Mouse (Mus musculus): ENCODE data around the gene Sema4c. TPM values are rescaled to one million over a fixed set of nuclear protein-coding genes. Genes with fewer than 3 reads are reported as not detected.
"Not testable (repeated sequence)": the region's sequence is repeated elsewhere in the genome, so short reads cannot be mapped to it uniquely, and the experiment has no call there.

Gene Sema4c
- polyA plus RNA-seq, 1 experiment from 2014 or later, result 2.0 TPM

DNA sequence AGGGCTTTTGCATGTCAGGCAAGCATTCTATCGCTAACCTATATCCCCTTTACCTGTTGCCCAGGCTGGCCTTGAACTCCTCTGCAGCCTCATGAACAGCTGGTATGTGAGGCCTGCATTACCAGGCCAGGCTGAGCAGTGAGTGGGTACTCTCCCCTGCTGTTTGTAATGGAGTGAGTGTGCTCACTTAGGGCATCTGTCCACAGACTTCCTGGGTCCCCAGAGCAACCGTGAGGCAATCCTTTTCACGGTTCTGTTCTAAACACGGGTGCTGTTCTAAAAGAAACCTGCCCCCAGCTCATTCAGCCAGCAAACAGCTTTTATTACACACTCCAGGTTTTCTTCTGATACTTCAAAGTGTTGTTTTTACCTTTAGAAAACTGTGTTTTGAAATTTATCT lies 19.4 kb downstream of the Sema4c start:
- Histone ChIP-seq H3K27ac (ENCODE audit: low read length) (peak overlapping the region; percentile 10; the same call in 1 of the 2 replicates), H3K36me3 (ENCODE audit: control insufficient read depth, insufficient read depth) (peaks cover 9% of the 10 kb centered on the region; the same call in 1 of the 2 replicates), H3K4me2 (ENCODE audit: low read depth, low read length) (no peak overlapping the region), H3K9me3 (replicated peaks; ENCODE audit: control insufficient read depth, low read length) (no peaks in the 10 kb centered on the region), H3K4me3 (ENCODE audit: low read depth, low read length) (no peak overlapping the region), H3K4me1 (ENCODE audit: control insufficient read depth, low read depth, low read length) (no peaks in the 10 kb centered on the region; the same call in 1 of the 2 replicates), H3K9ac (ENCODE audit: low read depth, low read length) (no peak overlapping the region), H3K27me3 (ENCODE audit: control insufficient read depth, insufficient read depth, low read depth, low read length) (no peaks in the 10 kb centered on the region)
- ATAC-seq (ENCODE audit: low read depth), result no peak
- 66% methylated on average over 4 of the region's 4 CpGs for WGBS (ENCODE audit: insufficient replicate concordance)

DNA sequence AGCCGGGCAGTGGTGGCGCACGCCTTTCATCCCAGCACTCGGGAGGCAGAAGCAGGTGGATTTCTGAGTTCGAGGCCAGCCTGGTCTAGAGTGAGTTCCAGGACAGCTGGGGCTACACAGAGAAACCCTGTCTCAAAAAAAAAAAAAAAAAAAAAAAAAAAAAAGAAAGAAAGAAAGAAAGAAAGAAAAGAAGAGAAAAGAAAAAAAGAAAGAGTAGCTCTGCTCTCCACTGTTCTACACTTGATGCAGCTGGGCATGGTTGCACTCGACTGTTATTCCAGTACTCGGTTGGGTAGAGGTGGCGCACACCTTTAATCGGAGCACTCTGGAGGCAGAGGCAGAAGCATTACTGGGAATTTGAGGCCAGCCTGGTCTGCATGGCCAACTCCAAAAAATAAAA lies 21.4 kb downstream of the Sema4c start, which contains the start of gene Ankrd23:
Gene Ankrd23, minus strand, starts transcription at position 101 of the 400 bp plus-strand sequence.
- H3K4me1 ChIP-seq (ENCODE audit: control insufficient read depth, low read depth, low read length); H3K27me3 ChIP-seq (ENCODE audit: control insufficient read depth, insufficient read depth, low read depth, low read length); H3K36me3 ChIP-seq (ENCODE audit: control insufficient read depth, insufficient read depth); H3K27ac ChIP-seq (ENCODE audit: low read length); H3K4me2 ChIP-seq (ENCODE audit: low read depth, low read length); ATAC-seq (ENCODE audit: low read depth); H3K9me3 ChIP-seq (replicated peaks; ENCODE audit: control insufficient read depth, low read length); H3K9ac ChIP-seq (ENCODE audit: low read depth, low read length); H3K4me3 ChIP-seq (ENCODE audit: low read depth, low read length): not testable (repeated sequence)
- WGBS (ENCODE audit: insufficient replicate concordance), result 78% methylated on average over 9 of the region's 9 CpGs

DNA sequence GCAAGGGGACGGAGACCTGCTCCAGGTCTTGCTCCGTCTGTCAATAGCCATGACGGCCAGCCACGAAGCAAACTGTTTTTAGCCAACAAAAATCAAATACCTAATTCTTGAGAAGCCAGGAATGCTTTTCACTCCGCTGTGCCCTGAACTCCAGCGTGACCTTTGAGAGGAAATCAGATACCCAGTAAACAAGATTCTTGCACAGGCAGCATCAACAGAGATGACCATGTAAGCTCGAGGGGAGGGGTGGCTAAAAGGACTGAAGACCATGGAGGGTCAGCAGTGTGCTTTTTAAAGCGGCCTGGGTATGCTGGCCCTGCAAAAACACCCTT lies 21.8 kb downstream of the Sema4c start:
- no peak overlapping the region for H3K27ac ChIP-seq (ENCODE audit: low read length)
- no peaks in the 10 kb centered on the region for H3K27me3 ChIP-seq (ENCODE audit: control insufficient read depth, insufficient read depth, low read depth, low read length)
- no peaks in the 10 kb centered on the region for H3K9me3 ChIP-seq (replicated peaks; ENCODE audit: control insufficient read depth, low read length)
- no peaks in the 10 kb centered on the region; the same call in 1 of the 2 replicates for H3K4me1 ChIP-seq (ENCODE audit: control insufficient read depth, low read depth, low read length)
- no peak overlapping the region for H3K4me3 ChIP-seq (ENCODE audit: low read depth, low read length)
- 69% methylated on average over 8 of the region's 8 CpGs for WGBS (ENCODE audit: insufficient replicate concordance)
- no peak overlapping the region for H3K4me2 ChIP-seq (ENCODE audit: low read depth, low read length)
- no peak overlapping the region for H3K9ac ChIP-seq (ENCODE audit: low read depth, low read length)
- 0 out of 2 replicates have a peak, but pooled peaks cover 1% of the 10 kb centered on the region for H3K36me3 ChIP-seq (ENCODE audit: control insufficient read depth, insufficient read depth)
- ATAC-seq (ENCODE audit: low read depth), result no peak

DNA sequence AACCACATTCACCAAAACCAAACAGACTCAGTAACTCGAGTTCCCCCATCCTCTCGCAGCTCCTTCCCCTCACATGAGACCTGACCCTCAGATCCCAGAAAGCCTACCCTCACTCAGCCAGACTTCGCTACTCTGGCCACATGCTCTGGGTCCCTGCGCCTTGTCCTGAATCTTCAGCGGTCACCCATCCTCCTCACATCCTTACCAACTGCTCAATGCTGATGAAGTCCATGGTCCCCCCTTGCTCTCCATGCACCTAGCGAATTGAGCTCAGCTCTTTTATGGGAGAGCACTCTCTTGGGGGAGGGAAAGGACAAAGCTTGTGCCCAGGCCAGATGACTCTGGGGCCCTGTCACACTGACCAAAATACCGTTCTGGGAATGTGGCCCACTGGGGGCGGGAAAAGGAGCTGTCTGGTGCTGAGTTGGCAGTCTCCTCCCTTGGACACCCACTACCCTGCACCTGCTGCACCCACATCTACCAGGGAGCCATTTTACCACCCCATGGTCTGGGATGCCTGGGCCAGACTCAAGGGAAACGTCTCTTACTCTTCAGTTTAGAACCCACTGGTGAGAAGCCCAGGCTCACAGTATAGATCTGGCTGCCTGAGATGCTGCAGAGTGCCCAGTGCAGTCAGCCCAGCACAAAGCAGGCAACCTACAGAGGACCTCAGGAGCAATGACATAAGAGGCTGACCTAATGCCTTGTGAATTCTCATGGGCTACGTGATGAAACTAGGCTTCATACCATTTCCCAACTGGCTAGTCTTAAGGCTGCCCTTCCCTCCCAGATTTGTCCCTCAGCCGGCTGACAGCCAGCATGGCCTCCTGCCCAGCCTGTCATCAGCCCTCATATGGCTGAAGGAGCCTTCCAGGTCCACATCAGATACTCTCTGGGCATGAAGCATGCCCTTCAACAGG lies 22.4 kb downstream of the Sema4c start:
- H3K27me3 ChIP-seq (ENCODE audit: control insufficient read depth, insufficient read depth, low read depth, low read length), result no peaks in the 10 kb centered on the region
- H3K4me3 ChIP-seq (ENCODE audit: low read depth, low read length), result no peak overlapping the region
- ATAC-seq (ENCODE audit: low read depth), result no peak
- H3K9me3 ChIP-seq (replicated peaks; ENCODE audit: control insufficient read depth, low read length), result no peaks in the 10 kb centered on the region
- H3K4me1 ChIP-seq (ENCODE audit: control insufficient read depth, low read depth, low read length), result no peaks in the 10 kb centered on the region; the same call in 1 of the 2 replicates
- H3K9ac ChIP-seq (ENCODE audit: low read depth, low read length), result no peak overlapping the region
- 76% methylated on average over 11 of the region's 11 CpGs for WGBS (ENCODE audit: insufficient replicate concordance)
- no peak overlapping the region for H3K27ac ChIP-seq (ENCODE audit: low read length)
- H3K4me2 ChIP-seq (ENCODE audit: low read depth, low read length), result no peak overlapping the region
- no peaks in the 10 kb centered on the region for H3K36me3 ChIP-seq (ENCODE audit: control insufficient read depth, insufficient read depth)

DNA sequence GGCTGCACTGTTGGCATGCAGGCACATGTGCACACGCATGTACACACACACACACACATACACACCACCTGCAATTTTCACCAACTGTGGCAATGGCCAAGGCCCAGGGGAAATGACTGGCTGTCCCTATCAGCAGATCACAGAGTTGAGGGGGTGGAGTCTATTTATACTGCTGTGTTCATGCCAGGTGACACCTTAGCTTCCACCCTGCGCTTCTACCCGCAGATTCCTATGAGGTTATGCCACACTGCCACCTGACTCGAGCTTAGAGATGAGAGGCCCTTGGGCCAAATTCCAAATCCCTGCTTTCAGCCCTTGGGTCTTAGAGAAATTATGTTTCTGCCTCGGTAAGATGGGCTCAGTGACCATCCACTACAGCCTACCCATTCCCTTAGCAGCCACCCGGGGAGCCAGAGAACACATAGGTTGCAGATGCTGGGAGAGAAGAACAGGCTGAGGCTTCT lies 23.5 kb downstream of the Sema4c start:
- H3K9me3 ChIP-seq (replicated peaks; ENCODE audit: control insufficient read depth, low read length), result no peaks in the 10 kb centered on the region
- H3K4me3 ChIP-seq (ENCODE audit: low read depth, low read length), result no peak overlapping the region
- WGBS (ENCODE audit: insufficient replicate concordance), result 53% methylated on average over 6 of the region's 6 CpGs
- H3K36me3 ChIP-seq (ENCODE audit: control insufficient read depth, insufficient read depth), result no peaks in the 10 kb centered on the region
- H3K27me3 ChIP-seq (ENCODE audit: control insufficient read depth, insufficient read depth, low read depth, low read length), result no peaks in the 10 kb centered on the region
- no peak for ATAC-seq (ENCODE audit: low read depth)
- H3K9ac ChIP-seq (ENCODE audit: low read depth, low read length), result no peak overlapping the region
- H3K27ac ChIP-seq (ENCODE audit: low read length), result no peak overlapping the region
- no peaks in the 10 kb centered on the region; the same call in 1 of the 2 replicates for H3K4me1 ChIP-seq (ENCODE audit: control insufficient read depth, low read depth, low read length)
- H3K4me2 ChIP-seq (ENCODE audit: low read depth, low read length), result no peak overlapping the region

DNA sequence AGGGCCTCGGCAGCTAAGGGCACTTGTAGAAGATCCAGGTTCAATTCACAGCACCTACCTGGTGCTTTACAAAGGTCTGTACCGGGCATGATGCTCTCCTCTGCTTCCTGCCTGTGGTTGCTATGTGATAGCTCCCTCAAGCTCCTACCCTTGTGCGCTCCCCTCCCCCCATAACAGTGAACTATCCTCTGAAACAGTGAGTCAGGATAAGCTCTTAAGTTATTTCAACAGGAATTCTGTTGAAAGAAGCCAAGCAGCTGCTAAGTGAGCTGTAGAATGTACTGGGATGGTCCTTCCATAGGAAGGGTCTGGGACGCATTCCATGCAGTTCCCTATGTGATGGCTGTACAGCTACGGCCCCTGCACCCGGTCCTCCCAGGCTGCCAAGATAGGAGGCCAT lies 24.6 kb downstream of the Sema4c start:
- no peak for ATAC-seq (ENCODE audit: low read depth)

DNA sequence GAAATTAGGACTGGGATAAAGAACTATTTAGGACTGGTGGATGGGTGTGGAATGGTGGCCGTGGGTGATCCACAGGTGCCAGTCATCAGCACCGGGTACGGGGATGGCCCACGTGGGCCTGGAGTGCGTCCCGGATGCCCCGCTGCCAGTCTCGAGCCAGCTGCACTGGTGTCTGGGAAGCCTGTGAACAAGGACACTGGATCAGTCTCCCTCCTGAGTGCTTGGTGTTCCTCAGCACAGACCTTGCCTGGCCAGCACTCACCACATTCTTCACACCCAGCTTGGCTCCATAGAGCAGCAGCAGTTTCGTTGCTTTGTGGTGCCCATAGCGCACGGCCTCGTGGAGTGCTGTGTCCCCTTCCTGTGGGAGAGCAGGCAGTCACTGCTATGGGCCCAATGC lies 26.7 kb downstream of the Sema4c start:
- no peaks in the 10 kb centered on the region for H3K9me3 ChIP-seq (replicated peaks; ENCODE audit: control insufficient read depth, low read length)
- H3K36me3 ChIP-seq (ENCODE audit: control insufficient read depth, insufficient read depth), result no peaks in the 10 kb centered on the region
- no peak for ATAC-seq (ENCODE audit: low read depth)
- 91% methylated on average over 12 of the region's 12 CpGs for WGBS (ENCODE audit: insufficient replicate concordance)
- no peak overlapping the region for H3K4me2 ChIP-seq (ENCODE audit: low read depth, low read length)
- H3K4me3 ChIP-seq (ENCODE audit: low read depth, low read length), result no peak overlapping the region
- H3K27ac ChIP-seq (ENCODE audit: low read length), result no peak overlapping the region
- H3K4me1 ChIP-seq (ENCODE audit: control insufficient read depth, low read depth, low read length), result peaks cover 2% of the 10 kb centered on the region
- H3K27me3 ChIP-seq (ENCODE audit: control insufficient read depth, insufficient read depth, low read depth, low read length), result no peaks in the 10 kb centered on the region
- no peak overlapping the region for H3K9ac ChIP-seq (ENCODE audit: low read depth, low read length)

More for the DNA sequence above, 24.6 kb downstream of the Sema4c start:
- H3K9ac ChIP-seq (ENCODE audit: low read depth, low read length), result no peak overlapping the region
- WGBS (ENCODE audit: insufficient replicate concordance), result 77% methylated on average over 6 of the region's 6 CpGs
- H3K4me2 ChIP-seq (ENCODE audit: low read depth, low read length), result no peak overlapping the region
- no peaks in the 10 kb centered on the region; the same call in none of the 2 replicates for H3K4me1 ChIP-seq (ENCODE audit: control insufficient read depth, low read depth, low read length)
- no peak overlapping the region for H3K4me3 ChIP-seq (ENCODE audit: low read depth, low read length)
- no peak overlapping the region for H3K27ac ChIP-seq (ENCODE audit: low read length)
- no peaks in the 10 kb centered on the region for H3K27me3 ChIP-seq (ENCODE audit: control insufficient read depth, insufficient read depth, low read depth, low read length)
- H3K9me3 ChIP-seq (replicated peaks; ENCODE audit: control insufficient read depth, low read length), result no peaks in the 10 kb centered on the region
- no peaks in the 10 kb centered on the region for H3K36me3 ChIP-seq (ENCODE audit: control insufficient read depth, insufficient read depth)

DNA sequence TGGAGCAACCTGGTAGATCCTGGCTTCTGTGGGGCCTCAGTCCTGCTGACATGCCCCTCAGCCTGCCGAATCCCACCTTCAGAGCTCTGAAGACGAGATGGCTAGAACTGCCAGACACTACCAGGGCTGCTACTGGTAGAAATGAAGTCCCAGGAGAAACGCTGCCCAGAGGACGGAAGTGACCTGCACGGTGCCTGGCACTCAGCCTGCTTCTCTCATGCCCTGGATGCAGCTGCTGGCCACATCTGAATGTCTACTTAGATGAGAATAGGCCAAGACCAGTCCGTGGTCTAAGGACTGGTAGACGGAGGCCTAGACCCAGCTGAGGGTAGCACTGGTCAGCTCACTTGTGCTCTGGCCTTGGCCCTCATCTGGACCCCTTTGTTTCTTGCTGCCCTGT lies 27.2 kb downstream of the Sema4c start:
- 79% methylated on average over 7 of the region's 7 CpGs for WGBS (ENCODE audit: insufficient replicate concordance)
- H3K27me3 ChIP-seq (ENCODE audit: control insufficient read depth, insufficient read depth, low read depth, low read length), result no peaks in the 10 kb centered on the region
- H3K9ac ChIP-seq (ENCODE audit: low read depth, low read length), result no peak overlapping the region
- H3K9me3 ChIP-seq (replicated peaks; ENCODE audit: control insufficient read depth, low read length), result no peaks in the 10 kb centered on the region
- no peak overlapping the region for H3K4me3 ChIP-seq (ENCODE audit: low read depth, low read length)
- no peak overlapping the region for H3K27ac ChIP-seq (ENCODE audit: low read length)
- no peak for ATAC-seq (ENCODE audit: low read depth)
- H3K36me3 ChIP-seq (ENCODE audit: control insufficient read depth, insufficient read depth), result no peaks in the 10 kb centered on the region
- peaks cover 2% of the 10 kb centered on the region for H3K4me1 ChIP-seq (ENCODE audit: control insufficient read depth, low read depth, low read length)
- H3K4me2 ChIP-seq (ENCODE audit: low read depth, low read length), result no peak overlapping the region

DNA sequence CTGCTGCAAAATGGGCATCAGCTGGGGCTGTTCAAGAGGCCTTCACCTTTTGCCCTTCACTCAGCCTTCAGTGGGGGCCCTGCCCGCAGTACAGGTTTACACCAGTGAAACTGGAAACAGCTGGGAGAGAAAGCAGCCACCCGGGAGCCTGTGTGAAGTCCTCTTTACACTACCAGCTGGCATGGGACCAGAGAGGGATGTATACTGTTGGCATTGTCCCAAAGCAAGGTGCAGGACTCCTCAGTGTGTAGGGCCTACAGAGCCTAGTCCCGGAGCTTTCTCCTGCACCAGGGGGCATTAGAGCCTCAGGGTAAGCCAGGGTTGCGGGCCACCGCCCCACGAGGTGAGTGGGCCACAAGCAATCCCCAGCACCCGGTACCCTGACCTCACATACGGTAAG lies 27.7 kb downstream of the Sema4c start:
- WGBS (ENCODE audit: insufficient replicate concordance), result 70% methylated on average over 8 of the region's 8 CpGs
- H3K9me3 ChIP-seq (replicated peaks; ENCODE audit: control insufficient read depth, low read length), result no peaks in the 10 kb centered on the region
- H3K27me3 ChIP-seq (ENCODE audit: control insufficient read depth, insufficient read depth, low read depth, low read length), result no peaks in the 10 kb centered on the region
- no peak overlapping the region for H3K9ac ChIP-seq (ENCODE audit: low read depth, low read length)
- no peak overlapping the region for H3K27ac ChIP-seq (ENCODE audit: low read length)
- H3K4me3 ChIP-seq (ENCODE audit: low read depth, low read length), result no peak overlapping the region
- H3K36me3 ChIP-seq (ENCODE audit: control insufficient read depth, insufficient read depth), result peaks cover under 1% of the 10 kb centered on the region; the same call in 1 of the 2 replicates
- ATAC-seq (ENCODE audit: low read depth), result no peak
- no peak overlapping the region for H3K4me2 ChIP-seq (ENCODE audit: low read depth, low read length)
- peaks cover 2% of the 10 kb centered on the region for H3K4me1 ChIP-seq (ENCODE audit: control insufficient read depth, low read depth, low read length)

Data from liver, embryonic 16.5 days (tissue).